Mouse (Mus musculus): ENCODE data around the gene Etl4. TPM values are rescaled to one million over a fixed set of nuclear protein-coding genes. Genes with fewer than 3 reads are reported as not detected.
"Not testable (repeated sequence)": the region's sequence is repeated elsewhere in the genome, so short reads cannot be mapped to it uniquely, and the experiment has no call there.

Etl4 gene
- polyA plus RNA-seq, 1 experiment from 2014 or later: 7.3 TPM

- H3K9ac ChIP-seq (replicated peaks; ENCODE audit: low read depth, low read length); H3K9me3 ChIP-seq (ENCODE audit: control insufficient read depth, low read length); H3K27me3 ChIP-seq (ENCODE audit: control insufficient read depth, insufficient read depth, low read length); H3K36me3 ChIP-seq (ENCODE audit: control insufficient read depth, insufficient read depth, low read length); H3K4me2 ChIP-seq (ENCODE audit: low read depth, low read length); H3K4me3 ChIP-seq (ENCODE audit: low read depth, low read length); H3K4me1 ChIP-seq (ENCODE audit: control insufficient read depth, insufficient read depth, low read length); H3K27ac ChIP-seq (ENCODE audit: low read depth, low read length); ATAC-seq (ENCODE audit: low read depth): not testable (repeated sequence)
- 94% methylated on average over 4 of the region's 8 CpGs for WGBS
These were observed 471.3 kb downstream of the Etl4 start for GRCm38 (mm10) chr2:20380874-20381273.

GRCm38 (mm10) chr2:20394083-20394482, 484.5 kb downstream of the Etl4 start:
- no peaks in the 10 kb centered on the region for H3K27me3 ChIP-seq (ENCODE audit: control insufficient read depth, insufficient read depth, low read length)
- H3K9ac ChIP-seq (replicated peaks; ENCODE audit: low read depth, low read length): no peak overlapping the region
- no peaks in the 10 kb centered on the region for H3K9me3 ChIP-seq (ENCODE audit: control insufficient read depth, low read length)
- H3K4me1 ChIP-seq (ENCODE audit: control insufficient read depth, insufficient read depth, low read length): no peaks in the 10 kb centered on the region
- no peak overlapping the region for H3K27ac ChIP-seq (ENCODE audit: low read depth, low read length)
- H3K4me3 ChIP-seq (ENCODE audit: low read depth, low read length): no peak overlapping the region
- H3K4me2 ChIP-seq (ENCODE audit: low read depth, low read length): no peak overlapping the region
- no peak for ATAC-seq (ENCODE audit: low read depth)
- H3K36me3 ChIP-seq (ENCODE audit: control insufficient read depth, insufficient read depth, low read length): no peaks in the 10 kb centered on the region

GRCm38 (mm10) chr2:20396978-20397377, 487.4 kb downstream of the Etl4 start:
- Histone ChIP-seq H3K4me1 (ENCODE audit: control insufficient read depth, insufficient read depth, low read length) (no peaks in the 10 kb centered on the region), H3K4me2 (ENCODE audit: low read depth, low read length) (no peak overlapping the region), H3K9ac (replicated peaks; ENCODE audit: low read depth, low read length) (no peak overlapping the region), H3K36me3 (ENCODE audit: control insufficient read depth, insufficient read depth, low read length) (no peaks in the 10 kb centered on the region), H3K27ac (ENCODE audit: low read depth, low read length) (no peak overlapping the region), H3K27me3 (ENCODE audit: control insufficient read depth, insufficient read depth, low read length) (no peaks in the 10 kb centered on the region), H3K9me3 (ENCODE audit: control insufficient read depth, low read length) (no peaks in the 10 kb centered on the region), H3K4me3 (ENCODE audit: low read depth, low read length) (no peak overlapping the region)
- ATAC-seq (ENCODE audit: low read depth): no peak
- 85% methylated on average over 6 of the region's 6 CpGs for WGBS

- Histone ChIP-seq H3K27me3 (ENCODE audit: control insufficient read depth, insufficient read depth, low read length) (no peaks in the 10 kb centered on the region), H3K9me3 (ENCODE audit: control insufficient read depth, low read length) (no peaks in the 10 kb centered on the region), H3K9ac (replicated peaks; ENCODE audit: low read depth, low read length) (no peak overlapping the region), H3K36me3 (ENCODE audit: control insufficient read depth, insufficient read depth, low read length) (no peaks in the 10 kb centered on the region), H3K27ac (ENCODE audit: low read depth, low read length) (no peak overlapping the region), H3K4me3 (ENCODE audit: low read depth, low read length) (no peak overlapping the region), H3K4me2 (ENCODE audit: low read depth, low read length) (no peak overlapping the region), H3K4me1 (ENCODE audit: control insufficient read depth, insufficient read depth, low read length) (no peaks in the 10 kb centered on the region)
- WGBS: 60% methylated on average over 3 of the region's 3 CpGs
- no peak for ATAC-seq (ENCODE audit: low read depth)
These were observed 491.0 kb downstream of the Etl4 start for GRCm38 (mm10) chr2:20400556-20400955.

- no peak overlapping the region for H3K4me2 ChIP-seq (ENCODE audit: low read depth, low read length)
- H3K4me1 ChIP-seq (ENCODE audit: control insufficient read depth, insufficient read depth, low read length): no peaks in the 10 kb centered on the region
- H3K4me3 ChIP-seq (ENCODE audit: low read depth, low read length): no peak overlapping the region
- no peak overlapping the region for H3K9ac ChIP-seq (replicated peaks; ENCODE audit: low read depth, low read length)
- no peaks in the 10 kb centered on the region for H3K9me3 ChIP-seq (ENCODE audit: control insufficient read depth, low read length)
- ATAC-seq (ENCODE audit: low read depth): no peak
- H3K27me3 ChIP-seq (ENCODE audit: control insufficient read depth, insufficient read depth, low read length): no peaks in the 10 kb centered on the region
- no peaks in the 10 kb centered on the region for H3K36me3 ChIP-seq (ENCODE audit: control insufficient read depth, insufficient read depth, low read length)
- no peak overlapping the region for H3K27ac ChIP-seq (ENCODE audit: low read depth, low read length)
- WGBS: 50% methylated on average over 1 of the region's 1 CpGs
These were observed 494.8 kb downstream of the Etl4 start for GRCm38 (mm10) chr2:20404395-20404794.

GRCm38 (mm10) chr2:20407101-20407500, 497.5 kb downstream of the Etl4 start:
- 63% methylated on average over 5 of the region's 5 CpGs for WGBS
- Histone ChIP-seq H3K4me3 (ENCODE audit: low read depth, low read length) (no peak overlapping the region), H3K4me1 (ENCODE audit: control insufficient read depth, insufficient read depth, low read length) (no peaks in the 10 kb centered on the region), H3K36me3 (ENCODE audit: control insufficient read depth, insufficient read depth, low read length) (no peaks in the 10 kb centered on the region), H3K27ac (ENCODE audit: low read depth, low read length) (no peak overlapping the region), H3K9me3 (ENCODE audit: control insufficient read depth, low read length) (no peaks in the 10 kb centered on the region), H3K4me2 (ENCODE audit: low read depth, low read length) (no peak overlapping the region), H3K27me3 (ENCODE audit: control insufficient read depth, insufficient read depth, low read length) (no peaks in the 10 kb centered on the region), H3K9ac (replicated peaks; ENCODE audit: low read depth, low read length) (no peak overlapping the region)
- ATAC-seq (ENCODE audit: low read depth): no peak

- H3K9ac ChIP-seq (replicated peaks; ENCODE audit: low read depth, low read length): no peak overlapping the region
- ATAC-seq (ENCODE audit: low read depth): no peak
- H3K4me1 ChIP-seq (ENCODE audit: control insufficient read depth, insufficient read depth, low read length): no peaks in the 10 kb centered on the region
- WGBS: 91% methylated on average over 4 of the region's 4 CpGs
- no peaks in the 10 kb centered on the region for H3K27me3 ChIP-seq (ENCODE audit: control insufficient read depth, insufficient read depth, low read length)
- H3K4me2 ChIP-seq (ENCODE audit: low read depth, low read length): no peak overlapping the region
- H3K9me3 ChIP-seq (ENCODE audit: control insufficient read depth, low read length): no peaks in the 10 kb centered on the region
- H3K4me3 ChIP-seq (ENCODE audit: low read depth, low read length): no peak overlapping the region
- H3K36me3 ChIP-seq (ENCODE audit: control insufficient read depth, insufficient read depth, low read length): no peaks in the 10 kb centered on the region
- no peak overlapping the region for H3K27ac ChIP-seq (ENCODE audit: low read depth, low read length)
These were observed 505.3 kb downstream of the Etl4 start for GRCm38 (mm10) chr2:20414856-20415255.

- Histone ChIP-seq H3K27me3 (ENCODE audit: control insufficient read depth, insufficient read depth, low read length) (no peaks in the 10 kb centered on the region), H3K4me2 (ENCODE audit: low read depth, low read length) (no peak overlapping the region), H3K27ac (ENCODE audit: low read depth, low read length) (no peak overlapping the region), H3K36me3 (ENCODE audit: control insufficient read depth, insufficient read depth, low read length) (no peaks in the 10 kb centered on the region), H3K9ac (replicated peaks; ENCODE audit: low read depth, low read length) (no peak overlapping the region), H3K4me3 (ENCODE audit: low read depth, low read length) (no peak overlapping the region), H3K9me3 (ENCODE audit: control insufficient read depth, low read length) (no peaks in the 10 kb centered on the region), H3K4me1 (ENCODE audit: control insufficient read depth, insufficient read depth, low read length) (no peaks in the 10 kb centered on the region)
- no peak for ATAC-seq (ENCODE audit: low read depth)
- WGBS: 30% methylated on average over 8 of the region's 8 CpGs
These were observed 507.5 kb downstream of the Etl4 start for GRCm38 (mm10) chr2:20416934-20417614.

GRCm38 (mm10) chr2:20417998-20418397, 508.4 kb downstream of the Etl4 start:
- 73% methylated on average over 6 of the region's 6 CpGs for WGBS
- Histone ChIP-seq H3K9me3 (ENCODE audit: control insufficient read depth, low read length) (no peaks in the 10 kb centered on the region), H3K27me3 (ENCODE audit: control insufficient read depth, insufficient read depth, low read length) (no peaks in the 10 kb centered on the region), H3K4me3 (ENCODE audit: low read depth, low read length) (no peak overlapping the region), H3K4me2 (ENCODE audit: low read depth, low read length) (no peak overlapping the region), H3K27ac (ENCODE audit: low read depth, low read length) (no peak overlapping the region), H3K4me1 (ENCODE audit: control insufficient read depth, insufficient read depth, low read length) (no peaks in the 10 kb centered on the region), H3K9ac (replicated peaks; ENCODE audit: low read depth, low read length) (no peak overlapping the region), H3K36me3 (ENCODE audit: control insufficient read depth, insufficient read depth, low read length) (no peaks in the 10 kb centered on the region)
- no peak for ATAC-seq (ENCODE audit: low read depth)
